Mouse (Mus musculus) right cerebral cortex, postnatal 14 days (tissue): Measurements from ENCODE around the gene Prkca.

Experiments
- DNase-seq: peaks from one replicate; pipeline ENCODE4 v3.0.0; 2022

Prkca gene

DNA sequence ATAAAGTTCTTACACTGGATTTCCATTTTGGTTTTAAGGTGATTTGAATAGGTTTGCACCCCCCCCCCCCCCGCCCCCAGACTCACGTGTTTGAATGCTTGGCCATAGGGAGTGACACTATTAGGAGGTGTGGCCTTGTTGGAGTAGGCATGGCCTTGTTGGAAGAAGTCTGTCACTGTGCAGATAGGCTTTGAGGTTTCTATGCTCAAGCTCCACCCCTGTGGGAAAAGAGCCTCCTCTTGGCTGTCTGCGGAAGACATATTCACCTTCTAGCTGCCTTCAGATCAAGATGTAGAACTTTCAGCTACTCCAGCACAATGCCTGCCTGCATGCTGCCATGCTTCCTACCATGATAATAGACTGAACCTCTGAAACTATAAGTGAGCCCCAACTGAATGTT lies 49.9 kb downstream of the Prkca start:
- DNase-seq, result no peak

GRCm38 (mm10) chr11:108289192-108289591 lies 54.5 kb downstream of the Prkca start:
- no peak for DNase-seq

DNA sequence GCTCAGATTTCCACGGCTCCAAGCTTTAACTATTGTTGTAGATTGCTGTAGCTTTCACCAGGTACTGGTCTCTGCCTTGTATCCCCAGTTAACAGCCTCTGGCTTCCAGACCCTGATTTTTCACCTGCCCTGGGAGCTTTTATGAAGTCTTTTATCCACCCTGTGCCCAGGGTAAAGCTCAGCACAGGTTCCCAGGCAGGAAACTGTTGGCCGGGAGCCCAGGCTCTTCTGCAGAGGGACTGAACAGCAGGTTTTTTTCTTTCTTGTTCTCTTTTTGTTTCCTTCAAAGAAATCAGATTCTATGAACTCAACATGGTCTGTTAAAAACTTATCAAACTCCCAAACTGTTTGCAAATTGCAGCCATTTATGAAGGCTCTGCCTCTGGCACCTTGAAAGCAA lies 56.4 kb downstream of the Prkca start:
- DNase-seq, result peak; percentile 37

- no peak for DNase-seq
These were observed 58.7 kb downstream of the Prkca start for GRCm38 (mm10) chr11:108285046-108285445.

GRCm38 (mm10) chr11:108282850-108283459 lies 60.8 kb downstream of the Prkca start:
- DNase-seq, result no peak

- no peak for DNase-seq
These were observed 63.9 kb downstream of the Prkca start for GRCm38 (mm10) chr11:108279748-108280373.

- no peak for DNase-seq
These were observed 66.6 kb downstream of the Prkca start for GRCm38 (mm10) chr11:108277096-108277495.

DNA sequence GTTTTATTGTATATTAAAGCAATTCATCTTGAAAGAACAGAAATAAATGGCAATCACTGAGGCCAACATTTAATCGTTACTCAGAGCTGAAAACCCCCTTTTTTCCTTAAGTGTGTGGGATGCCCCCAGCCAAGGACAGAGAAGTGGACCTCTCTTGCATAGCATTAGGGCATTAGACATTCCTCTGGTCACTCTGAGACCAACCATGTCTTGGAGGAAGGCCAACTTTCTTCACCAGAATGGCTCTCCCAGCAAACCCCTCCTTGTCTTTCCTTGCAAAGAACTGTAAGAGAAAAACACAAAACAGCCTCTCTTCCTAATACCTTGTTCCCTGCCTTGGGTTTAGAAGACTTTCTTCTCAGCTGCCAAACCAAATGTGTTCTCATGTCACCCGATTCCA lies 67.6 kb downstream of the Prkca start:
- DNase-seq, result no peak

- DNase-seq, result no peak
These were observed 69.7 kb downstream of the Prkca start for GRCm38 (mm10) chr11:108274046-108274445.

DNA sequence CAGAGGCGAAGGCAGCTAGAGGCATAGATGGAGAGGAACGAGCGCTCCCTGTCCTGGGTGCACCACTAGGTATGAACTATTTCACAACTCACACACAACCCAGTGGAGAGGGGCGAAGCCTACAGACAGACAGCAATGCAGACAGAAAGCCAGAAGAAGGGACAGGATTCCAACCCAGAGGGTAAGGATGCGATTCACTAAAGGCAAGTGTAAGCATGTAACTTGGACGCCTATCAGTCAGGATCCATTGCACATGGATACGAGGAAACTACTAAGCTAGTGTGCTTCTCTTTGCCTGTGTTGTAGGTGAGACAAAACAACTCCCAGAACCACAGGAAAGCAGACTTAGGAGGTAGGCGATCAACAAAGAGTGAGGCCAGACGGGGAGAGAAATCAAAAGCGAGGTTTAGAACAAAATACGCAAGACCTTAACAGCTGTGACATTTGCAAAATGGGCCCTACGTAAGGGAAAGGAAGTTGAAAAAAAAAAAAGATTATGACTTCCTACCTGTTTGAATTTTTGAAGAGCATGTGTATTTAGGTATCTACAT lies 70.2 kb downstream of the Prkca start:
- DNase-seq, result no peak

DNA sequence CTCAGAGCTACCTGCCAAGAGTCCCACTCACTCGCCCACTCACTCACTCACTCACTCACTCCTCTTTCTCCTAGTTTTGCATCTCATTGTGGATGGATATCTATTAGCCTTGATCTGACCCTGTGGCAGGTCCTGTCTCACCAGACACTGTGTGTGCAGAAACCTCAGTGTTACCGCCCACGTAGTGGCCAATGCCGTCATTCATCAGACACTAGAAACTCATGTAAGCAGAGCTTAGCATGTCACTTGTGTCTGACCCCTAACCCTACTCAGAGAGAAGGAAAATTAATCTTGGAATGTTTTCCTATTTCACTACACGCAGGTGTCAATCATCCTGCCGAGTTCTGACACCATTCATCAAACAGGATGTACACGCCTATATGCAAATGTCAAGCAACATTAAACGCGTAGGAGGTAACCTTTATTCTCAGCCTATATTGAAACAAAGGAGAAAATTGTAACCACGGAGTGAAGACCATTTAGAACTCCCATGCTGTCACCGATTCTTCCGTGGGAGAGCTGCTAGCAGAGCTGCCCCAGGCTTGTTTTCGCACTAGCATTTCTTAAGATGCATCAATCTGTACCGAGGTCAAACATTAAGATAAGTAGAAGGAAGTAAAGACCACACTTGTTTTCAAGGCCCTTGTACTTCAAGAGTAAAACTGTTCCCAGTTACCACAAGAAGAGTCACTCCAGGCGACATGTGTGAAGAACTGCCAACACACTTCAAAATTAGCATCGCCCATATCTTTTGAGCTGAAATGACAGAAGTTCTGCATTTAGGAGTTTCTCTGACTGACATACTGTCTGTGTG lies 70.9 kb downstream of the Prkca start:
- DNase-seq, result no peak

DNA sequence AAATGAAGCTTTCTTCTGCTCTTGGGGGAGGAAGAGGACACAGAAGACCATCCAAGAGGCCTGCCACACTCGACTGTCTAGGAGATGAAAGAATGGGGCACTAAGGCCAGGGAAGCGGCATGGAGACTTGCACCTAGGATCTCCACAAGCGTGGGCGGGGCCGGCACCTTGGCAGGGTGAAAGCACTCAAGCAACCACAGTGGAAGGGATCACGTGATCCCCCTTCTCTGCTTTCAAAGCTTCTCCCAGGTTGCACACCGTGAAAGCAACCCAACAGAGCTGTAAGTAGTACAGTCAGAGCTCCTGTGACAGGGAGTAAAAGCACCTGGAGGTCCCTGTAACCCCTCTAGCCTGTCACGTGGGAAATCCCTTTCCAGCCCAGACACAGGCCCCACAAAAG lies 72.4 kb downstream of the Prkca start:
- no peak for DNase-seq

GRCm38 (mm10) chr11:108269516-108269915 lies 74.2 kb downstream of the Prkca start:
- DNase-seq, result no peak

DNA sequence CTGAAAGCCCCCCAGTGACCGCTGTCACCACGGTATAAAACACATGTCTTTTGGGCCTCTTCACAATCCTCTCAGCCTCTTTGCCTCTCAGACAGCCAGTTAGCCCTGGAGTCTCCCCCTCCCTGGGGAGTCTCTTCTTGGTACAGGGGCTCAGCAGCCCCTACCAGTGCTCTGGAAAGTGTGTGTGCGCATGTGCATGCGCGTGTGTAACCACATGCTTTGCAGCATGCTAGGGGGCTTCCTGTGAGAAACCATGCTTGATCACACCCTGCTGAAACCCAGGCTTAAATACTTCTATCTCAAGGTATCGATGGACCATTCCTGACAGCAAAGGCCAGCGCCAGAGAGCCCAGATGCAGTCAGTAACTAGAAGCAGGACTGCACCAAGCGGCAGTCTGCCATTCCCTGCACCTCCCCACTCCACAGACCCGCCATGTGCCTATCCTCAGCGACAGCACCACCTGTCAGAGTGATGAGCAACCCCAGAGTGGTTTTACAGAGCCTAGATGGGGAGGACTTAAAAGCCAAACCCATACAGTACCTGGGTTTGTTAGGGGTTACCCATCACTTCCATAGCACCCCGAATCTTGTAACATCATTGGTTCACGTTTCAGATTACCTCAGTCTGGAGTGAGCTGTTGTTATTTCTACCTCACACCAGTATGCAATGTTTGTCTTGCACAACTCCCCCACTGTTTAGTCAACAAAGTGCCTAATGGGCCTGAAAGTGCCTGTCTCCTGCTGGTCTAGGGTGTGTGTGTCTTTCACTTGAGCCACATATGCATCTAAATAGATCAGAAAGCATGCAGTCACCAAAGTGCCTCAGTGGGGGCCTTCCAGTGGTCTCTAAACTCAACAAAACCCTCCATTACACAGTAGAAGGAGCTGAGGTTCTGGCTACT lies 75.1 kb downstream of the Prkca start:
- no peak for DNase-seq

- no peak for DNase-seq
These were observed 75.9 kb downstream of the Prkca start for GRCm38 (mm10) chr11:108267825-108268224.

GRCm38 (mm10) chr11:108267066-108267465 lies 76.7 kb downstream of the Prkca start:
- no peak for DNase-seq

DNA sequence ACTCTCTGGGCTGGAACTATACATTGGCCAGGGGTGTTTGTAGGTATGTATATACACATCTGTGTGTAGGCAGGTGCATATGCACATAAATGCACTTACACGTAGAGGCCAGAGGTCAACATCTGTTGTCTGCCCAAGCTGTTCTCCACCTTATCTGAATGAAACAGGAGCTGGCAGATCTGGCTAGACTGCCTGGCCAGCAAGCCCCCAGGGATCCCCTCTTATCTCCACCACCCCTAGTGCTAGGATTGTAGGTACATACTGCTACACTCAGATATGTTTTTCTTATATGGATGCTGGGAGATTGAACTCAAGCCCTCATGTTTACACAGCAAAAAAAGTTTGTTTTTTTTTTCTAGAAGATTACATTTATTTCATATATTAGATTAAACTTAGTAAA lies 79.9 kb downstream of the Prkca start:
- no peak for DNase-seq

DNA sequence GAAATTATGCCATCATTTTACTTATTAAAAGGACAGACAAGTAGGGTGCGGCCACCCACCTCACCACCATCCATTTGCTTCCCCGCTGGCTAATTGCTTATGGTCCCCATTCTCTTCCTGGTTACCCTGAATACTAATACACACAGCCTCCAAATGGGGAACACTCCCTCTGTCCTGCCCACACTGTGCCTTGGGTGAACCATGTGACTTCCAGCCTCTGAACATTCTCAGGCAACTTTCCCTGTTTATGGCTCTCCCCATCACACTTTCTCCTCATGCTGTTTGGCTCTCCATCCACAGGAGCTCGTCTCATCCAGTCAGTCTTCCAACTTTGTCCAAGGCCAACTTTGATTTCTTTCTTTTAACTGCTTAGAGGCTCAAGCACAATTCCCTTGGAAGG lies 80.3 kb downstream of the Prkca start:
- no peak for DNase-seq

GRCm38 (mm10) chr11:108261751-108262160 lies 82.0 kb downstream of the Prkca start:
- no peak for DNase-seq

GRCm38 (mm10) chr11:108260775-108261517 lies 82.8 kb downstream of the Prkca start:
- no peak for DNase-seq

- DNase-seq, result no peak
These were observed 84.3 kb downstream of the Prkca start for GRCm38 (mm10) chr11:108259391-108259790.

DNA sequence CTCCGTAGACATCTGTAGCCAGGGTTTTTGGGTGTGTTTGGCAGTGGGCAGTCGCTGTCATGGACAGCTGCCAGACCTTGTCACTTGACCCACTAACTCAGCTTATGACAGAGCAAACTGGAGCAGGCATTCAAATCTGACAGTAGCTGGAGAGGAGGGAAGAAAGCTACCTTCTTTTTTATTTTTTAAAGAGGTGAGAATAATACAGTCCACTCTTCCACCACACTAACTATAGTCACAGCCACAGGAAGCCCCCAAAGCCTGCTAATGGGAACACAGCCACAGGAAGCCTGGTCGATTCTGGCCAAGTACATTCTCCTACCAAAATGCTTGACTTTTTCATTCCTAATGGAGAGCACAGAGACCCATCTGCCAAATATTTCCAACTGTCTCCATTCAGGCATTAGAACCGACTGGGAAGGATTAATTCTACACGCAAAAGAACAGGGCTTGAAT lies 84.9 kb downstream of the Prkca start:
- DNase-seq, result no peak
